Mouse (Mus musculus): ENCODE measurements at regions not wholly inside any gene's neighbourhood (a gene's known extent, or its start where the extent isn't known, plus 50 kb on each side); places are given as distances from the start of the nearest gene placed in this dataset.

DNA sequence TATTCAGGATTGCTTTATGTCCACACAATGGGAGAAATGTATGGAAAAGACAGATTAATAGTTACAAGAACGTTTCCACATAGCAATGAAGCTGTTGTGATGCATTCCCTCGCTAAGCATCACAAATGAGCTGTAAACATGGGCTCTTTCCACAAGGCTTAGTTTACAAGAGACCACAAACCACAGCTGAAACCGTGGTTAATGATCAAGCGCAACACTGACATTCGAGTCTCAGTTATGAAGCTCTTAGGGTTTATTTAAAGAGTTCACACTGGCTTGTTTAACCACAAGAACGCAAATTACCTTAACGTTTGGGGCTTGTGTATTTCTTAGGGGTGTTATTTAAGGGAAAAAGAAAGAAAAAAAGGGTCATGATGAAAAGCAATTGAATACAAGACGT, 727.3 kb upstream of the Frg1 start:
- DNase-seq, result peak; percentile 18 to 22

DNA sequence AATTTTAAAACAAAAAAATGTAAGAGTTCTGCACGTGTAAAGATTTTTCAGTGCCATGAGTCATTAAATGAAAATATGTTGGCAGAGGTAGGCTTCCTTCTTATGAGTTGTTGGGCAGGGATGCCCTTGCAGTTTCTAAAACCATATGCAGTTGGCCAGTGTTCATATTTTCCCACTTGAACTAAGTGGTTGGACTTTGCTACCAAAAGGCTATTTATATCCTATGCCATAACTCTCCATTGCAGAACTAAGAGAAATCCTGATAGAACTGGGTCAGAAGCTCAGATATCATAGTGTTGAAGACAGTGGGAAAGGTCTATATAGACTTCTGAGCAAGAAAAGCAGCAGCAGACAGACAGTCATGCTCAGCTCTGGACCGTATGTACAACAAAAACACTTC, 690.7 kb upstream of the Frg1 start:
- DNase-seq, result no peak

DNA sequence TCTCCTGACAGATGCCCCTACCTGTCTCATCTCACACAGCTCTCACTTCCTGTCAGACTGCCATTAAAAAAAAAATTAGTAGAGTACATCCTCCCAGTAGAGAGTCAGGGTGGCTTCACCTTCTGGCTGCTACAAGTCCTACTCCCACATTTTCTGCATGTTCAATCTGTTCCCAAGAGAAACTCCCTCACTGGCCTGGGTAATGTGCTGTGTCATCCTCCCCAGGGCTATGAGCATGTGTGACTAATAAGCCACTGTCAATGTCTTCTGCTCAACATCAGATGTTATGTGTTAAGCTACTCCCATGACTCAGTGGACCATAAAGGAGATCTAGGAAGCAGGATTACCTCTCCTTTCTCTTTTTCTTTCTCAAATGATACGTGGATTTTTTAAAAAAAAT, 652.4 kb upstream of the Frg1 start:
- DNase-seq, result no peak

DNA sequence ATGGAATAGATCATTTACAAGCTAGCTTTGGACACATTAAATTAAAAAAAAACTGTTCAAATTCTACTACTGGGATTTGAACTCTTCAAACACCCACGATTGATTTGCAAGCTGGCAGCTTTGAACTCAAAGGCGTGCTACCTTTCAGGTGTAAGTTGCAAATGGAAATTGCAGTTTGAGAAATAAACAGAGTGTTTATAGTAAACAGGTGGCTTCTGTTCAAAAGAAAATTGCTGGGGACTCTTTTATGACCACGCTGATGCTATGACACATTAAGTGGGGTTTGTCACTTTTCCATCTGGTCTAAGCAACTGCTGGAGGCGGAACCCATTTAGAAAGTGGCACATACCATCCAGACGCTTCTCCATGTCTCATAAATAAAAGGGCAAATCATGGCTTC, 626.7 kb upstream of the Frg1 start:
- DNase-seq, result no peak

DNA sequence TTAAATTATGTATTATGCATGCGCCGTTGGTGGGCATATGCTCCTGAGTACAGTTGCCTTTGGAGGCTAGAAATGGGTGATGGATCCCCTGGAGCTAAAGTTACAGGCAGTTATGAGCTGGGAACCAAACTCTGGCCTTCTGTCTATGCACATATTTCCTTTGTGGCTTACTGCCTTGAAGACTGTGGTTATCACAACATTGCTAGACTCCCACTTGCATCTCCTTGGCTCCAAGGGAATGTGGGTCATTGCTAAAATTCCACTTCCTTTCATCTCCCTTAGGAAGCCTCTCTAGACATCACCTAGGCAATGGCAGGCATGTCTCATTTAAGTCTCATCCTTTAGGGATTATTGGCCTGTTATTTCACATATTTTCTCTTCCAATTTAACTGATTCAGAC, 622.4 kb upstream of the Frg1 start:
- no peak for DNase-seq

DNA sequence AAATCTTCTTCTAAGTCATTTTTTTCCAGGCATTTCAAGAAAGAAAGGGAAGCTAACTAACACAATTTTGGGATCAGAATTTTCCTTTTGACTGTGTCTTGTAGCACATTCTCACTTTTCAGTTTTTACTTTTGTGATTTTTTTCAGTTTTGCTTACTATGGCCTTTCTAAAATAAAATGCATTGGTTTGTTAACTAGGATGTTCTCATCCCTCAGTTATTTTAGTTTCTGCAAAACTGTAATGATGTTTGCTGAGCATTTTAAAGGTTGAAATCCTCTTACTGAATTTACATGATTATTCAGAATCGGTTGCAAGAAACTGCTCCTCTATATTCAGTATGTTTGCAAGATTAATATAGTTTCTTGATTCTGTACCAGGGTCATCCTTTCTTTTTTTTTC, 610.1 kb upstream of the Frg1 start:
- no peak for DNase-seq

DNA sequence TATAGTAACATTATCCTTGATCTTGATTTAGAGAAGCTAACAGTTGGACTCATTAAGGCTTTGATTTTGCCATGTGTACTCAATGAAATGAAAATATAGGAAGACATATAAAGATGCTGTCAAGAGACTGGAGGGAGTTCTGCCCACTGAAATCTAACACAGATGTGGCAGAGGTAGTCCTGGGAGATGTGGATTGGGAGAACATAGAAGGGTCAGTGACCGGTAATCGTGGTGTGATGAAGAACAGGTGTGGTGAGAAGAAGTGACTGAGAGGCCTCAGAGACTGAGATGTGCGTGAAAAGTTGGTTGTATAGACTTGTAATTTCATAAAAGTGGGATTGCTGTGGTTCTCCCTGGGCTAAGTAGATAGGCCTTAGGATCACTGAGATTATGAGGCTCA, 600.9 kb upstream of the Frg1 start:
- no peak for DNase-seq

DNA sequence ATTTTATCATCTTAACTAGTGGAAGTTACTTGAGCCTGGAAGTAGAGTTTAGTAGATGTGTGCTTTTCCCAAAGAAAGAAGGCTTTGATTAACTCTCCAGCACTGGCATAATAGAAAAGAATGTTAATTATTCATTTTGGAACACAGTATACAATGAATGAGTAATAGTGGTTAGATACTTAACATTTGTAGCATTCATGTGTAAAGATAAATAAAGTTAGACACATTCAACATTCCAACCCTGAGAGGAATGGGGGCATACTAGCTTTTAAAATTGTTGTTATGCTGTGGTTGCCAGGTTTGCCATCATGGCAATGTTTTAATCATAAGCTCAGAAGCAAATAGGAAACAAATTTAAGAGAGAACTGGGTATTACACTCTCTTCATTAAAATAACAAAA, 586.3 kb upstream of the Frg1 start:
- no peak for DNase-seq

DNA sequence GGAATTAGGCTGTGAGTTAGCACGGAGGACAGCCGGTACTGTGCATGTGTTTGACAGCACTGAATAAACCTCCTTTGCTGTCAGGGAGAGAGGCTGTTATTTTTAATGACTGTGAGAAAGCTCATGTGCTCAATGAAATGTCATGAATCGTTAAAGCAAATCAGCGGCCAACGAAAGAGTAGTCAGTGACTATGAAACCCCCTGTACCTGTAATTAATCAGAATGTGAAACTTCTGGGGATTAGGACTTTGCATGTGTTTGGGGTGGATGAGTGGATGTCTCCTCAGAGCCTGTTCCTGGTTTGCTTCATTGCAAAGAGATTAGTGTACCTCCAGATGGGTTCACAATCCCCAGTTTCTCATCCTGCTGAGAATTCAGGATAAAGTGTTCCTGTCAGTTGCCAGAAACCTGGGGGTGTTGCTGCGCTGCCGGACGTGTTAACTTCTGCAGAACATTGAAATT, 572.2 kb upstream of the Frg1 start:
- no peak for DNase-seq

DNA sequence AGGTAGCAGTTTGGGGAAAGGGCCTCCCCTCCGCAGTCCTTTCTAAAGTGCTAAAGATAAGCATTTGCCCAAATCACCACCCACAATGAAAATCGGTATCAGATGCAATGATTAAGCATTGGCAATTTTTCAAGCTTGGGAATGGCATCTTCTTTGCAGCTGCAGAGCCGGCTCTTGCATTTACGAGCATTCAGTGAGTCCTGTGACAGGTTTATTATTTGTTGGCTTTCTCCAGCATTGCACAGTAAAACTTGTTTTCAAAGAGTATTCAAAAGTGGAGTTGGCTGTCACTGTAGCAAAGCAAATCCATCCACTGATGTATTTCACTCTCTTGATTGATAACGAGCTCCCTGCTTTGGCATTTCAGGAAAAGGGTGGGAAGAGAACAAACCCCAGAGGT, 571.3 kb upstream of the Frg1 start:
- no peak for DNase-seq

DNA sequence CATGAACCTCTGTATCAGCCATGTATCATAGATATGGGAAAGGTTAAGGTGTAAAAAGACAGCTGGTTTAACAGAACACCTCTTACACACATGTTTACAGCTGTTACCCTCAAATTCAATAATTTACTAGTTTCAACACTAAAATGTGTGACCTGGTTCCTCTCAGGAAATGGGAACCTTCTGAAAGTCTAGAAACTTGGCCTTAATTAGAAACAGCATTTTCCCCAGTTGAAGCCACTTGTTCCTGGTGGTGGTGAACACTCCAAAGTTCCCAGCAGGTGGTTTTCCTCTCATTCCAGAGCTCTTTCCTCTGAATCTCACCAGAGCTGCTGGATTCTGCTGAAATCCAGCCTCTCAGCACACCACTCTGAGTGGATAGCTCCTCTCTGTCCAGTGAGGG, 570.5 kb upstream of the Frg1 start:
- no peak for DNase-seq

DNA sequence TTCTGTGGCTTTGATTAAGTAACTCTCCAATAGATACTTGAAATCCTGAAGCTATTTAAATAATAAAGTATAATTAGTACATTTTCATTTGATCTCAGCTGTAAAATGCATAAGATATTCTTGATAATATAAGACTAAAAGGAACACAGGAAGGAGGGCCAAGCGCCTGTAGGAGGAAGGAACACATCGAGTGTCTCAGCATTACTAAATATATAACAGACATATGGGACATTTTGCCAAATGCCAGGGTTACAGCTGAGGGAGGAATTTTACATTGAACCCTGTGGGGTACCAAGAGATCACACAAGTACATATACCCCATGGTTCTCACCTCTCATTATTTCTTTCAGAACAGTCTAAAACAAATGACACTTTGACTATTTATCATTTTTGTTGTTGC, 555.5 kb upstream of the Frg1 start:
- DNase-seq, result no peak

DNA sequence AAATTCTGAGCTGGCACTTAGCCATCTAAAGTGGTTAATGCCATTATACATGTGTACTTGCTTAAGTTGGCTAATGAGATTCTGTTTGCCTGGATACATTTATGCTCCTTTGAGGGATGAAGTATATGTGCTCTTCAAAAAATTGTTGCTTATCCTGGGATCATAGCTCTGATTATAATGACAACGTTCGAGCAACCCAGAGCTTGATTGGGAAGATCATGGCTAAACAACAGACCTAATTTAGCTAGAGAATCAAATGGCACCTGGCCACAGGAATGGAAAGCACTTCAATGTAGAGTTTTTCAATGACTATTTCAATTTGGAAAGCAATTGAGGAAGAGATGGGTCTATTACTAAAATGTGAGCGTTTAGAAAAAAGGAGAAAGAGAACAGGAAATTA, 553.7 kb upstream of the Frg1 start:
- DNase-seq, result no peak

DNA sequence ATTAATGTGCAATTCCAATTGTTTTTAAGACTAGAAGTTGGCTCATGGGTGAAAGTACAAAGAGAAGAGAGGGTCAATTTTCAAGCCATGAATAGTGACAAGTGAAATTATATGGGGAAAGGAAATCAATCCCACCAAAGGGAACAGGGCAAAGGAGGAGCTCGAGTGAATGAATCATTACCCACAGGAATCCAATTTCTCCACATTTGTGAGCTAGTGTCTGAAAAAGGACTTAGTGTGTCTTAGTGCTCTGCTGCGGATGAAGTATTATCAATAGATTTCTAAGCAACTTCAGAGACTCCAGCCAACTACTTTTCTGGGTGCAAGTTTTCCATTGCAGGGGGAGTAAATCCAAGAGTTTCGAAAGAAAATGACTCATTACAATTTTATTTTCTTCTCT, 552.5 kb upstream of the Frg1 start:
- DNase-seq, result no peak

DNA sequence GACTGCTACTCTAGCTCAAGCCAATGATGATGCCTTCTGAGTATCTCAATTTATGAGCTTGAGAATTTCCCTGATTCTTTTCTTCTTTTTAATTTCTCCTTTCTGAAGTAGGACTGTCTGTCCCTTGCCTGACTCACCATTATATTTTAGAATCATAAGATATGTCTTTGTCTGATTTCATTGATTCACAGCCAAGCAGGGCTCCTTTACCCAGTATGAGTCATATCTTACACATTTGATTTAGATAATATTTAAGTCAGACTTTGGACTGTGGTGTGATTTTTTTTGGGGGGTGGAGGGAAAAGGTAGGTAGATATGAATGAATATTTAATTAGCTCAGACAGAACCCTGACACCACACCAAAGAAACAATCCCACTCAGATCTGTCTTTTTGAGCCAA, 547.2 kb upstream of the Frg1 start:
- no peak for DNase-seq

DNA sequence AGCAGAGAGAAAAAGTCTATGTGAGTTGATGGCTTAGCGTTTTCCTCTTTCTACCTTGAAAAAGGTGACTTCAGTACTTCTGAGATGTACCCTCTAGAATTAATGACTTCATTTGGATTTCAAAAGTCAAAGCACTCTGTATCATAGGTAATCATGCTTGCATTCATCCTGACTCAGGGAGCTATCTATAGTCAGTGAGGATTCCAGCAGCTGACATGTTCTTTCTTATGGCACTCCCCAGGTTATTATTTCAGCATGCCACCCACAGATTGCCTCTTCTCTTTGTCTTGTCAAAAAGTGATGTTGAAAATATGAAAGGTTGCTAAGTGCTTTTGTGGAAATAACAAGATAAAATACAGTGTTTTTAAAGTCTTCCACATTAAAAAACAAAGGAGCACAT, 540.0 kb upstream of the Frg1 start:
- DNase-seq, result no peak

DNA sequence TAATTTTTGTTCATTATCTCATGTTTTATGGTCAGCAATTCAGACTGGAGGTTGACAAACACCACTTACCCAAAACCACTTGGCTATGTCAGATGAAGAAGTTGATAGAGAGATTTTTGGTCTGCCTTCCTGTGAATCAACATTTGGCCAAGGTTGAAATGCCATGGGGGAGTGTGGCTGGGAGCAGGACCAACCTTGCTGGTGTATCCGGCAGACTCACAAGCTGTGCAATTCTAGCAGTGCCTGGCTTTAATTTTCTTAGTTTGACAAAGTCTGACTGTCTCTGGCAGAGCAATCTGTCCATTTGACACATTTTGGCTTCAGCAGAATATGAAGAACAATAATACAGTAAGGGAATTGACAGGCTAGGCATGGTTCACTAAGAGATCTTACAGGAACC, 533.9 kb upstream of the Frg1 start:
- no peak for DNase-seq

DNA sequence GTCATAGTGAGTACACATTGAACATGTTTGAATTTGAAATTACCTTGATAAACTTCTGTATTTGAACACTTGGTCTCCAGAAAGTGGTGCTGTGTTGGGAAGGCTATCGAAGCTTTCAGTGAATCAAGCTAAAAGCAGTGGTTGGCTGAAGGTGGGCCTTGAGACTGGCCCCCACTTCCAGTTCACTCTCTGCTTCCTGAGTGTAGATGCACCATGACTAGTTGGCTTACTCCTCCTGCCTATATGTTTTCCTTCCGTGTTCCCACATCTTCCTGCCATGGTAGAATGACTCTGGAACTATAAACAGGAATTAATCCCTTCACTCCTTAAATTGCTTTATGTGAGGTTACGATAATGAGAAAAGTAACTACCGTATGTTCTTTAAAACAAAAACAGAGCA, 522.4 kb upstream of the Frg1 start:
- no peak for DNase-seq

DNA sequence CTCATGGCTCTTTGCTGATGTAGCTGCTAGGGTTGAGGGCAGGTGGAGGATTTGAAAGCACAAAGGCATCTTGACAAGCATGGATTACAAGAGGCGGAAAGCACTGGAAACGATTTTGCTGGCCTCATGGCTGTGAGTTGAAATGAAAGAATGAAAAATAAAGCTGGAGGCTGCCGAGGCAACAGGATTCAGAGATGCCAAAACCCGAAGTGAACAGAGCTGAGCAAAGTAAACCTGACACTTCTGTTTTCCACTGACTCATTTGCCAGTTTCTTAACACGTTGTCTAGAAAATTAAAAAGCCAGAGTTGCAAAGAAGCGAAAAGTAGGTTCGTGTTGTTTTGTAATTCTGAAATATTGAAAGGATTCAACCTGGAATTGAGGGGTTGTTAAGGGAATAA, 504.2 kb upstream of the Frg1 start:
- no peak for DNase-seq

DNA sequence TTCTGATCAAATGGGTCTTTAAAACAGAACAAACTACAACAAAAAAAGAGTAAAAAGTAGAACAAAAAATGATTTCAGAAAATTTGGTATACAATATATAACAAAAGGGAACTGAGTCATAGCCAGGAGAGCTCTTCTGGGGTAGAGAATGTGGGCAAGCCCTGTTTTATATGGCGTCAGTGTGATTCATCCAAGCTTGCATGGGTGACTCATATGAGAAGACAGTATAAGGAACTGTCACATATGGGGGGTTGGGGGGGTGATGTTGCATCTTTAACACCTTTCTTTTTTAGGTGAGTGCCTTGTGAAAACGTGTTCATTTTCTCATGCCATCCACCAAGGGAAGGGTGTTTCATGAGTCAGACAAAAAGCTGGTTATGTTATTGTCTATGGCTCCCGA, 503.7 kb upstream of the Frg1 start:
- no peak for DNase-seq

DNA sequence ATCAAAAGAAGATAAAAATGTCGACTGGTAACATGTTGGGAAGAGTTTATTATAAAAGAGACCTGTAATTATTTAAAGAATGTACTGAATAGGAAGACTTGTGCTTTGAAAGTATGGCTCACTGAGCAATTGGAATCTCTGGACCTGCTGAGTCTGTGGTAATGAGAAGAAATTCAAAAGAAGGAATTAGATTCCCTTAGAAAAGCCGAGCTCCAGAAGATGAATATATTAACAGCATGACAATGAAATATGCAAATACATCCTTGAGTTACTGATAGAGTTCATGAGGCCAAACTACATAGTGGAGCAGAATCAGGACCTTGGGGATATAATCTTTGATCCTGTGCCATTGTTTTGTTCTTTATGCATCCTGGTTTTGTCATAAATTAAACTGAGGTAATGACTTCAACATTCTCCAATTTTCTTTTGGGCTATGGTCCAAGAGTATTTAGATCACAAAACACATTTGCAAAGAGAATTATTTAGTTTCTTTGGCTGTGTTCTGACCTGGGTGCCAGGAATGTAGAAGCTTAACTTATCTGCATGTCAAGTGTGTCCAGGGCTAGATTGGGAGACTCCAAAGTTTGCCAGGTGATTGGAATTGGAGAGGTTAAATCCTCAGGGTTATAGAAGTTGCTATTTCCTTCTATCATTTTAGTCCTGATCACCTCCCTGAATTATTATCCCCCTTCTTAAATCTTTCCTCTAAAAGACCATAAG, 461.3 kb upstream of the Frg1 start:
- DNase-seq, result no peak

DNA sequence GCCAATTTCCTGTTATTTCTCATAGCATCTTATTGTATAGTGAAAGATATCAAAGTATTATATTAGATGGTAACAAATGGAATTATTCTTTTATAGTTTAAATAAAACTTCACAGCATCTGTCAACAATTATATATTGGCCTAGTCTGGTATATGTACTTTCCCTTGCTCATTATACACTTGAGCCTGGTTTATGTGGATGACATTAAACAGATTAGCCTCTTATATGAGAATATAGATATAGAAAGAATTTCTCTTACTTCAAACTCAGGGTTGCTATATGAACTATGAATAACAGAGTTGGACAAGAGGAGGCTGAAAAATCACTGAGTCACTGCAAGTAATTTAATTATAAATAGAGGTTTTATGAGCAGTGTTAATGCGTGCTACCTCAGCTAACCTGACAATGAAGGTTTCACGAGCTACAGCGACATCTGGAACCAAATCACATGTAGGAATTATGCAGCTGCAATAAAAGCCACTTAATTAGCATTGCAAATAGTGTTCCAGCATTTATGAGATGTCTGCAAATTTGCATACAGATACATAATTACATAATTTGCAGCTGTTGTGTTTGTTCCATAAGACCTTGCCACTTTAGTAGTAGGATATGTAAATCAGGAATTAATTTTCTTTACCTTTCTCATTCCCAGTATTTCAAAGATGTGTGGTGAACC, 452.9 kb upstream of the Frg1 start:
- no peak for DNase-seq

DNA sequence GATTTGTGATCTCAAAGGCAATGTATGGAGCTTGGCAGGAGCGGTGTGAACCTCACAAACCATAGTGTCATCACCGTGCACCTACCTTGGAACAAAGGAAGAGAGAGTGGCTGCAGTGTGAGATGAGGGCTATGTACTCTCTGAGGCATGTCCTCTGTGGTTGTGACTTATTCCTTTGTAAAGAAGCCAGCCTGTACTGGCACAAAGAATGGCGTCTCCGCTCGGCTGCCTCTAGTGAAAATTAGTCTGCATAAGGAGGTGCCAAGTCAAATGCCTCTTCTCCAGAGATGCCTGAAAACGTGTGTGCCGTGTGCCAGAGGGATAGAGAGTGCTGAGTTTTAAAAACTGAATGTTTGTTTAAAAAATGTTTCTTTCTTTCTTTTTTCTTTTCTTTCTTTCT, 444.0 kb upstream of the Frg1 start:
- peak in 1 of 2 experiments; percentile 1 for DNase-seq

DNA sequence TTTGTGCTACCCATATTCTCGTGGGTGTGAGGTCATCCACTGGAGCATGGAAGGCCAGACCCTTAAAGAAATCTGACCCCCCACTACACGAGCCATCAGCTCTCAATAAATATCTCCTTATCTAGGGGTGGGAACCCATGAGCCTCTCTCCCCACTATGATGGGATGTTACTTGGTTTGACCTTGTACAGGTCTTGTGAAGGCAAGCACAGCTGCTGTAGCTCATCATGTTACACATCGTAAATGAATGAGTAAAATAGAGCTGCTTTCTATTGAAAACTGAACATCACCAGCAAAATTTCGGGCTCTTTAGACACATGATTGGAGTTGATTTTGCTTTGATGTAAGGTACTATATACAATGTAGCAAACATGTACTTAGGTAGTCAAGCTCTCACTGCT, 414.8 kb upstream of the Frg1 start:
- DNase-seq, result no peak

DNA sequence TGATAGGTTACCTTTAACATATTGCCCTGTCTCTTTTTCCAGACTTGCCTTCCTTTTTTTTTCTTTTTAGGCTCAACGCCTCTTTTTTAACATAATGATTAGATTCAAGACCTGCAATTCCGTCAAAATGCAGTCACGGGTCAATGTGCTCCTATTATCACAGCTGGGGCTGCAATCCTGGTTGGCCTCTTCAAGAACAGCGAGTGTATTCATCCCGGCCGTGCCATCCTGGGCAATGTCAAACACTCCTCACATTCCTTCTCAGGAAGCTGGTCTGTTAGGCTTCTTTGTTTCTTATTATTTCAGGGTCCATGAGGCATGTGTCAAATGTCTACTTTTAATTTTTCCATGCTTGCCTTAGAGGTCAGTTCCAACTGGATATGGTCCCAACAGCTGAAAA, 413.5 kb upstream of the Frg1 start:
- no peak for DNase-seq
